Mouse (Mus musculus) forebrain, postnatal 0 days (tissue): ENCODE data around the gene Acacb. TPM values are rescaled to one million over a fixed set of nuclear protein-coding genes. Genes with fewer than 3 reads are reported as not detected.

ENCODE experiments used
- ATAC-seq: fragments of 200-750 bp; cut with Nextera tagmentation; 2 replicates; pipeline ENCODE4 v1.8.0; 2017; ENCODE audit warnings: mild to moderate bottlenecking, moderate library complexity
- DNase-seq: peaks from one replicate; pipeline ENCODE4 v3.0.0-alpha.2; 2015
- H3K27ac ChIP-seq: fragments of 300-500 bp; sonication (generic); 2 replicates; pipeline ENCODE4 v1.5.1; 2014; ENCODE audit warnings: low read depth, mild to moderate bottlenecking, antibody characterized with exemption, low read length, moderate library complexity, mixed read lengths
- H3K27me3 ChIP-seq: fragments of 300-500 bp; sonication (generic); 2 replicates; pipeline ENCODE4 v1.6.1; 2014; ENCODE audit warnings: mild to moderate bottlenecking, low read length, mixed read lengths; ENCODE audit not compliant: insufficient read depth
- H3K36me3 ChIP-seq: fragments of 300-500 bp; sonication (generic); 2 replicates; pipeline ENCODE4 v1.6.1; 2014; ENCODE audit warnings: mild to moderate bottlenecking, moderate library complexity; ENCODE audit not compliant: insufficient read depth
- H3K4me1 ChIP-seq: fragments of 300-500 bp; sonication (generic); 2 replicates; pipeline ENCODE4 v1.6.1; 2014; ENCODE audit warnings: antibody characterized with exemption; ENCODE audit not compliant: insufficient read depth
- H3K4me2 ChIP-seq: fragments of 300-500 bp; sonication (generic); 2 replicates; pipeline ENCODE4 v1.6.1; 2014; ENCODE audit warnings: low read depth, mild to moderate bottlenecking, moderate library complexity
- H3K4me3 ChIP-seq: fragments of 300-500 bp; sonication (generic); 2 replicates; pipeline ENCODE4 v1.5.1; 2014; ENCODE audit warnings: low read depth, low read length, mixed read lengths
- H3K9ac ChIP-seq: fragments of 300-500 bp; sonication (generic); 2 replicates; pipeline ENCODE4 v1.6.1; 2014; ENCODE audit warnings: mild to moderate bottlenecking
- H3K9me3 ChIP-seq: fragments of 300-500 bp; sonication (generic); 2 replicates; pipeline ENCODE4 v1.6.1; 2016; ENCODE audit warnings: low read length
- CTCF ChIP-seq: sonication (generic); IDR thresholded peaks from 2 replicates; pipeline ENCODE4 v1.5.1; 2016; ENCODE audit warnings: antibody characterized with exemption, control low read depth, low read depth
- WGBS: fragments of 180-500 bp; shearing (Covaris S2); extraction: QIAGEN DNeasy Blood & Tissue Kit; methylation state at CpG from one replicate; pipeline ENCODE4 v1.1.7; 2014; 5-methylcytosine and 5-hydroxymethylcytosine counted together
- polyA plus RNA-seq: library from polyadenylated mRNA; unstranded; fragments of >200 nt; fragmentation: Nextera tagmentation; extraction: Ambion mirVana; gene quantifications from 2 replicates; pipeline ENCODE4 v1.2.1, GENCODE M21; 2015
- total RNA-seq: library from RNA; depleted of rRNA; stranded (reverse); fragments of >200 nt; gene quantifications from 2 replicates; pipeline ENCODE4 v1.2.3, GENCODE M21; 2014; rRNA removed

Gene Acacb
- total and polyA plus RNA-seq, 2 experiments from 2014 or later: 4.0 to 4.3 TPM

- Histone ChIP-seq H3K27me3 (no peaks in the 10 kb centered on the region; the same call in 1 of the 2 replicates), H3K4me2 (no peak overlapping the region), H3K4me1 (peaks cover 4% of the 10 kb centered on the region; the same call in 1 of the 2 replicates), H3K36me3 (no peaks in the 10 kb centered on the region), H3K9ac (no peak overlapping the region), H3K4me3 (no peak overlapping the region), H3K27ac (no peak overlapping the region), H3K9me3 (no peaks in the 10 kb centered on the region)
- DNase-seq (peak; percentile 57), ATAC-seq (peak; percentile 63)
- no peak for TF ChIP-seq CTCF
- 34% methylated on average over 3 of the region's 3 CpGs for WGBS
Measured at GRCm38 (mm10) chr5:114290004-114290403, 143.7 kb downstream of the Acacb start.

GRCm38 (mm10) chr5:114296693-114297631 lies 150.6 kb downstream of the Acacb start:
- H3K9me3 ChIP-seq: no peaks in the 10 kb centered on the region
- no peak overlapping the region for H3K4me3 ChIP-seq
- H3K27me3 ChIP-seq: no peaks in the 10 kb centered on the region
- no peak overlapping the region for H3K9ac ChIP-seq
- peaks cover 3% of the 10 kb centered on the region; the same call in 1 of the 2 replicates for H3K4me1 ChIP-seq
- no peak overlapping the region for H3K4me2 ChIP-seq
- peak; percentile 16; the same call in 1 of the 2 replicates for TF ChIP-seq CTCF
- no peak for ATAC-seq
- 18% methylated on average over 22 of the region's 22 CpGs for WGBS
- H3K36me3 ChIP-seq: no peaks in the 10 kb centered on the region
- no peak for DNase-seq
- H3K27ac ChIP-seq: no peak overlapping the region

- Histone ChIP-seq H3K27me3 (no peaks in the 10 kb centered on the region), H3K36me3 (no peaks in the 10 kb centered on the region), H3K4me1 (peaks cover 3% of the 10 kb centered on the region; the same call in 1 of the 2 replicates), H3K27ac (no peak overlapping the region), H3K9ac (no peak overlapping the region), H3K4me2 (no peak overlapping the region), H3K9me3 (no peaks in the 10 kb centered on the region), H3K4me3 (no peak overlapping the region)
- no peak for TF ChIP-seq CTCF
- DNase-seq (peak; percentile 69), ATAC-seq (no peak)
- 34% methylated on average over 18 of the region's 18 CpGs for WGBS
Measured at GRCm38 (mm10) chr5:114298212-114298894, 152.0 kb downstream of the Acacb start.

GRCm38 (mm10) chr5:114299156-114299855 lies 153.0 kb downstream of the Acacb start:
- 10% methylated on average over 22 of the region's 22 CpGs for WGBS
- Histone ChIP-seq H3K9me3 (no peaks in the 10 kb centered on the region), H3K4me2 (no peak overlapping the region), H3K36me3 (no peaks in the 10 kb centered on the region), H3K27me3 (no peaks in the 10 kb centered on the region), H3K27ac (no peak overlapping the region), H3K4me3 (no peak overlapping the region), H3K9ac (no peak overlapping the region), H3K4me1 (peaks cover 3% of the 10 kb centered on the region; the same call in 1 of the 2 replicates)
- TF ChIP-seq CTCF: no peak
- DNase-seq (no peak), ATAC-seq (no peak)

- H3K4me2 ChIP-seq: no peak overlapping the region
- H3K9ac ChIP-seq: no peak overlapping the region
- ATAC-seq: no peak
- DNase-seq: no peak
- no peak overlapping the region for H3K4me3 ChIP-seq
- no peaks in the 10 kb centered on the region for H3K36me3 ChIP-seq
- no peaks in the 10 kb centered on the region for H3K9me3 ChIP-seq
- WGBS: 50% methylated on average over 24 of the region's 24 CpGs
- no peak for TF ChIP-seq CTCF
- H3K4me1 ChIP-seq: peaks cover 3% of the 10 kb centered on the region; the same call in 1 of the 2 replicates
- H3K27me3 ChIP-seq: no peaks in the 10 kb centered on the region
- no peak overlapping the region for H3K27ac ChIP-seq
Measured at GRCm38 (mm10) chr5:114299883-114300610, 153.7 kb downstream of the Acacb start.

Other genes with a start within 250 kb of the Acacb start
- 159 and 178 TPM in 2 replicates for gene Coro1c, start 237.8 kb upstream of the Acacb start, total RNA-seq
- 148 and 167 TPM in 2 replicates for gene Coro1c, start 237.8 kb upstream of the Acacb start, polyA plus RNA-seq
- 7.9 and 11.5 TPM in 2 replicates for gene Ssh1, start 152.6 kb upstream of the Acacb start, total RNA-seq
- gene Ssh1, start 152.6 kb upstream of the Acacb start, polyA plus RNA-seq: 8.2 and 10.4 TPM in 2 replicates
- not detected in 2 replicates for gene Dao, start 142.8 kb upstream of the Acacb start, total RNA-seq
- not detected in 2 replicates for gene Dao, start 142.8 kb upstream of the Acacb start, polyA plus RNA-seq
- gene Usp30, start 81.1 kb upstream of the Acacb start, total RNA-seq: 28.5 and 47.7 TPM in 2 replicates
- gene Usp30, start 81.1 kb upstream of the Acacb start, polyA plus RNA-seq: 14.4 and 18.0 TPM in 2 replicates
- 153 and 177 TPM in 2 replicates for gene Svop, start 55.0 kb upstream of the Acacb start, total RNA-seq
- gene Svop, start 55.0 kb upstream of the Acacb start, polyA plus RNA-seq: 89.7 and 97.5 TPM in 2 replicates
- gene Alkbh2, start 18.3 kb upstream of the Acacb start, total RNA-seq: 4.6 and 5.8 TPM in 2 replicates
- 6.9 and 7.6 TPM in 2 replicates for gene Alkbh2, start 18.3 kb upstream of the Acacb start, polyA plus RNA-seq
- gene Ung, start 16.1 kb upstream of the Acacb start, total RNA-seq: 6.7 and 7.8 TPM in 2 replicates
- gene Ung, start 16.1 kb upstream of the Acacb start, polyA plus RNA-seq: 7.5 and 9.1 TPM in 2 replicates
- gene Foxn4, start 127.3 kb downstream of the Acacb start, total RNA-seq: 0.62 and 0.67 TPM in 2 replicates
- gene Foxn4, start 127.3 kb downstream of the Acacb start, polyA plus RNA-seq: 0.52 and 0.76 TPM in 2 replicates
- 0.67 and 0.77 TPM in 2 replicates for gene Myo1h, start 142.6 kb downstream of the Acacb start, total RNA-seq
- 0.44 and 0.63 TPM in 2 replicates for gene Myo1h, start 142.6 kb downstream of the Acacb start, polyA plus RNA-seq
- 61.6 and 63.0 TPM in 2 replicates for gene Kctd10, start 234.0 kb downstream of the Acacb start, total RNA-seq
- 69.7 and 74.1 TPM in 2 replicates for gene Kctd10, start 234.0 kb downstream of the Acacb start, polyA plus RNA-seq
- gene Ube3b, start 234.1 kb downstream of the Acacb start, total RNA-seq: 45.1 and 46.8 TPM in 2 replicates
- gene Ube3b, start 234.1 kb downstream of the Acacb start, polyA plus RNA-seq: 31.0 and 35.2 TPM in 2 replicates